Mouse (Mus musculus) frontal cortex, postnatal 25 days (tissue): ENCODE data around the gene Kcnh4.

Experiments
- DNase-seq, 2 experiments: peaks; one replicate each; pipeline ENCODE4 v3.0.0; 2022; ENCODE audit warnings: low spot score in 2 of 2

Gene Kcnh4

GRCm38 (mm10) chr11:100710977-100711376, 48.8 kb downstream of the Kcnh4 start:
- DNase-seq: no peak

GRCm38 (mm10) chr11:100710528-100710927, 49.2 kb downstream of the Kcnh4 start:
- DNase-seq: no peak

GRCm38 (mm10) chr11:100709201-100709810, 50.4 kb downstream of the Kcnh4 start:
- DNase-seq: no peak

DNA sequence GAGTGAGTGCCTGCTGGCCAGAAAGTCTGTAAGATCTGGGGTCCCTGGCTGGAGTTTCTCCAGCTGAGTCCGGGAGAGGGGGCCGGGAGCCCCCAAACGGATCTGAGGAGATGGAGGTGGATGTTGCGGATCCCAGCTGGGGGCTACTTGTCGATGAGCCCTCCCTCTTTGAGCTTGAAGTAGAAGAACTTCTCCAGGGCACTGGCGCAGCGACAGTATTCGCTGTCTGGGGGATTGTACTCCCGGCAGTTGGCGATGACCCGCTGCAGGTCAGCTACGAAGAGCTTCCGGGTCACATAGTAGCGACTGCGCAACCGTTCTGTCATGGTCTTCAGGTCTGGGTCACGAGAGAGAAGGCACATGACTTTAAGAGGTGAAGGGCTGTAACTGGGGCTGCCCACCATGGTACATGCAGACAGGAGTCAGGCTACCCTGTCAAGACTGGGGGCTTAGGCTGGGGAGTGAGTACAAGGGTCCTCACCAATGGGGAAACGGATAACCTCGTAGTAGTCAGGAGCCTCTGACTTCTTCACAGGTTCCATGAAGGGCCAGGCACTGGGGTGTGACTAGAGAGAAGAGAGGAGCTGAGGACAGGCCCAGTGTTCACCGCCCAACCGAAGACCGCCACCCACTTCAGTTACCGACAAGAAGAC, 54.5 kb downstream of the Kcnh4 start:
- DNase-seq: no peak

- no peak for DNase-seq
Measured at GRCm38 (mm10) chr11:100703851-100704531, 55.8 kb downstream of the Kcnh4 start, which contains the start of gene Dhx58. TSS of gene Dhx58 (minus strand) at chr11:100704271.

GRCm38 (mm10) chr11:100703366-100703765, 56.4 kb downstream of the Kcnh4 start:
- no peak for DNase-seq

GRCm38 (mm10) chr11:100702906-100703305, 56.8 kb downstream of the Kcnh4 start:
- DNase-seq: no peak

DNA sequence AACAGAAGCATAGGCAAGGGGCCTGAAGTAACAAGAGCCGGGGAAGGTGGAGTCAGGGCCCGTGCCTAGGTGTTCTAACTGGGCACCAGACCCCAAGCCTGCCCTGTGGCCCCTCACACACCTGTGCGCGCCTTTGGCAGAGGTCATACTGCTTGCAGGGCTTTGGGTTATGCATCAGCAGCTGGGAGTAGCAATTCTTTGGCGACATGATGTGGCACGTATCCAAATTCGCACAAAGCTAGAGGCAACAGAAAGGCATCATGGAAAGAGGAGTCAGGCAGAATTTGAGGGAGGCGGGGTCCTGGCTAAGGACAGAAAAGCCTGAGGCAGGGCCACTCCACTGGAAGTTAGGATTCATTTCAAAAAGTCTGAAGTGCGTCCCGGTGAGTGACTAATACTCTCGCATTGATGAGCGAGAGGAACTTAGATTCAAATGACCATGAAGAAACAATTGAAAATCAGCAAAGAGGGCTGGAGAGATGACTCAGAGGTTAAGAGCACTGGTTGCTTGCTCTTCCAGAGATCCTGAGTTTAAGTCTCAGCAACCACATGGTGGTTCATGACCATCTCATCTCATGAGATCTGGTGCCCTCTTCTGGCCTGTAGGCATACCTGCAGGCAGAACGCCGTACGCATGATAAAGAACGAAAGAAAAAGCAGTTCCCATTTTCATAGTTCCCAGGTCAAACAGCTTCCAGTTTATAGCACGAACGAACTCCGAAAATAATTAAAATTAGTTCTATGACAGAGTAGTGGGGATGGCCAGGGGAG, 57.5 kb downstream of the Kcnh4 start:
- peak in 1 of 2 experiments; percentile 47 for DNase-seq

DNA sequence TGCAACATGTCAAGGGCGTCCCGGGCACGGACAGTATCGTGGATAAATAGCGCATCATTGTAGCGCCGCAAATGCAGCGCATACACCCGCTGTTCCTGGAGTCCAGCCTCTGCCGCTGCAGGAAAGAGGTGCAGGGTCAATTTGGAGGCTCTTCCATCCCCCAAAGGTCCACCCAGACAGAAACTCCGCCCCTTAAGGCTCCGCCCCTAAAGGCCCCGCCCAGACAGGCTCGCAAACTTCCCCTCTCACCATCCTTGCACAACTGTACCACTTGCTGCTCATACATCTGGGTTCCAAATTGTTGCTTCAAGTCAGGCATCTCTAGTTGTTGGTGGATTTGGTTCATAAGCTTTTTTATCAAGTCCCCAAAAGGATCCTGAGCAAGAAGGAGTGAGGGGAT, 58.4 kb downstream of the Kcnh4 start:
- no peak for DNase-seq

DNA sequence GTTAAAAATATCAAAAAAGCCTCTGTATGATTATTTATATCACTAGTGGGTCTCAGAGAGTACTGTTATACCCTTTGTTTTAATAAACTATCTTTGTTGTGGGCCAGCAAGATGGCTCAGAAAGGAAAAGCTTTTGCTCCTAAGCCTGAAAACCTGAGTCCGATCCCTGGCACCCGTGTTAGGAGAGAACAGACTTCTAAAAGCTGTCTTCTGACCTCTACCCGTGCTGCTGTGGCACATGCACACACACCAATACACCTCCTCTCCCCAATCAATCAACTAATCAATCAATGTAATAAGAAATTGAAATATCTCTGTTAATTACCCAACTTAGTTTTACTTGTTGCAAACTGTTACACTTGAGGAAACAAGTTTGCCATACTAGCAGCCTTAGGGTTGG, 59.0 kb downstream of the Kcnh4 start:
- no peak for DNase-seq

DNA sequence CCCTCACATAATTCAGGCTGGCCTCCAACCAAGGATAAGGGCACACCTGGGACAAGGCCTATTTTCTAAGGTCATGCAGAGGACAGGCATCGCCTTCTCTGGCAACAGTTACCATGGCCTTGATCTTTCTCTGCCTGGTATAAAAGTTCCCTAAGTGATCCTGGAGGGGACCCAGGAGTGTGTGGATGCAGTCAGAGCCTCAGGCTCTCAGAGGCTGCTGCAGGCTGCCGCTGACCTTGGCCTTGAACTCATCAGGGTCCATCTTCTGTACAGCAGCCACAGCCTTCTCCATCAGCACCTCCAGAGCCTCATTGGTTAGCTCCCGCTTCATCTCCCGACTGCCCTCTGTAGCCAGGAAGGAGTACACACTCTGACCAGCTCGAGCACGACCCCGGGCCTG, 61.8 kb downstream of the Kcnh4 start:
- DNase-seq: no peak

- peak; percentile 74 to 76 for DNase-seq
Measured at GRCm38 (mm10) chr11:100694926-100695325, 64.8 kb downstream of the Kcnh4 start.

DNA sequence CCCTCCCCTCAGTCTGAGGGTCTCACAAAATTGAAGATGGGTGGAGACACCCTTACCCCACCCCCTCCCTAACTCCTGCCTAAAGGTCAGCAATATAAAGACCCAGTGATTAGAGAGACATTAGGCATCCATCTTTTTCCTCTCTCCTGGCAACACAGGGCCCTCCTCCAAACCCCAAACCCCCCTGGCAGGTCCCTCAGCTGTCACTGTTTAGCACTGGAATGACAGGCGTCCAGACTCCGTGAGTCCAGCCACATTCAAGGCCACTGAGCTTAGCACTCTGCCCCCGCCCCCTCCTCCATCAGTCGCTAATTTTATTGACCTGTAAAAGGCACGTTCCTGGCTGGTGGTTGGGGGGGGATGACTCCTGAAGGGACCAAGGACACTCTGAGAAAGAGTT, 66.6 kb downstream of the Kcnh4 start:
- no peak for DNase-seq

DNA sequence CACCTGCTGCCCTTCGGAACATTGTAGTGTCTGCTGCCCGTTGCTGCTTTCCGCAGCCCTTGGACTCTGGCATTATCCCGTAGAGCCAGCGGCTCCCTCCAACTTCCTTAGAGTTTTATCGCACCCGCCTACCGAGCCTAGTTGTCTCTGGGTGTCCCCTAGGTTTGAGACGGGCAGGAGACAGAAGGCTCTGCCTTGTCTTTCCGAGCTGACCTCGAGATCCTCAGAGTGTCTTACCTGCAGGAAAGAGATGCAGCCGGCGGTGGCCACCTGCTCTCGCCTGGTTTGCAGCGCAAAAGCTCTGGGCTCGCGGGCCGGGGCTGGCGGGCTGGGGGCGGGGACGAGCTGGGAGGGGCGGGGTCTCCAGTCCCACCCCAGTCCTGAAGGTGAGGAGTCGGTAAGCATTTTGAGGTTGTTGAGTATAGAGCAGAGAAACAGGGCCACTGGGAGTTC, 67.6 kb downstream of the Kcnh4 start, which contains the start of gene Zfp385c:
Gene Zfp385c (minus strand): TSS at position 292 of the 453 bp plus-strand sequence.
- no peak for DNase-seq

GRCm38 (mm10) chr11:100690389-100690788, 69.4 kb downstream of the Kcnh4 start:
- no peak for DNase-seq
